Mouse (Mus musculus) neural tube, embryonic 12.5 days (tissue): ENCODE results near the gene Psmd14. TPM values are rescaled to one million over a fixed set of nuclear protein-coding genes. Genes with fewer than 3 reads are reported as not detected.

Experiments
- ATAC-seq: fragments of 200-750 bp; cut with Nextera tagmentation; 2 replicates; pipeline ENCODE4 v1.8.0; 2017; ENCODE audit warnings: low read depth, mild to moderate bottlenecking, moderate TSS enrichment, moderate library complexity; ENCODE audit not compliant: low FRiP score
- H3K27ac ChIP-seq: fragments of 300-500 bp; sonication (generic); 2 replicates; pipeline ENCODE4 v1.5.1; 2016
- H3K27me3 ChIP-seq: fragments of 300-500 bp; sonication (generic); replicated peaks from 2 replicates; pipeline ENCODE4 v1.6.1; 2016; ENCODE audit warnings: mild to moderate bottlenecking
- H3K36me3 ChIP-seq: fragments of 300-500 bp; sonication (generic); 2 replicates; pipeline ENCODE4 v1.6.1; 2016; ENCODE audit warnings: mild to moderate bottlenecking
- H3K4me1 ChIP-seq: fragments of 300-500 bp; sonication (generic); 2 replicates; pipeline ENCODE4 v1.6.1; 2016
- H3K4me2 ChIP-seq: fragments of 300-500 bp; sonication (generic); replicated peaks from 2 replicates; pipeline ENCODE4 v1.6.1; 2016; ENCODE audit warnings: mild to moderate bottlenecking
- H3K4me3 ChIP-seq: fragments of 300-500 bp; sonication (generic); 2 replicates; pipeline ENCODE4 v1.5.1; 2016
- H3K9ac ChIP-seq: fragments of 300-500 bp; sonication (generic); 2 replicates; pipeline ENCODE4 v1.6.1; 2016; ENCODE audit warnings: mild to moderate bottlenecking
- H3K9me3 ChIP-seq: fragments of 300-500 bp; sonication (generic); 2 replicates; pipeline ENCODE4 v1.6.1; 2016; ENCODE audit warnings: mild to moderate bottlenecking
- WGBS: fragments of 180-500 bp; shearing (Covaris S2); methylation state at CpG from one replicate; pipeline ENCODE4 v1.1.7; 2016; 5-methylcytosine and 5-hydroxymethylcytosine counted together
- microRNA-seq: library from miRNA; unstranded; fragments of <30 nt; microRNA quantifications from one replicate; pipeline ENCODE4, GENCODE M21; 2017
- polyA plus RNA-seq: library from polyadenylated mRNA; unstranded; fragments of >200 nt; fragmentation: Nextera tagmentation; extraction: Ambion mirVana; gene quantifications from 2 replicates; pipeline ENCODE4 v1.2.1, GENCODE M21; 2016

Psmd14 gene
- polyA plus RNA-seq, 1 experiment from 2014 or later, result 226 TPM

DNA sequence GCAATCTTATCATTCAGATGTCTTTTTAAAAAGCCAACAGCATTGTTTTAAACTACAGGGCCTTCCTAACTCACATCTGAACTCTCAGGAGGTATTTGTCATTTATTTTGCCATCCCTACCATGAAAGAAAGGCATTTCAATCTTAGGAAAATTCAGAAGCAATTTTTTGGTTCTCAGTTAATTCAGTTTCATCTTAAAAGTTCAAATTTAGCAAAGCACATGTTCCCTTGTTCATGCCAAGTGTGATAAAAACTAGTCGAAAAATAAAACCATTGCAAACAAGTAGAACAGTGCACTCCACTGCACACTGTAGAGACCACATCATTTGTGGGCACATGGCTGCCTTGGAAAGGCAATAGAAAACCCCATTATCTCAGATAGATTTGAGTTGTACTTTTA is 106.7 kb downstream of the Psmd14 start:
- peaks cover 25% of the 10 kb centered on the region for H3K27me3 ChIP-seq
- peaks cover 6% of the 10 kb centered on the region for H3K4me1 ChIP-seq
- no peak for ATAC-seq
- H3K4me2 ChIP-seq, result no peak overlapping the region
- no peak overlapping the region for H3K4me3 ChIP-seq
- H3K27ac ChIP-seq, result no peak overlapping the region
- no peaks in the 10 kb centered on the region for H3K36me3 ChIP-seq
- WGBS, result 82% methylated on average over 1 of the region's 1 CpGs
- H3K9ac ChIP-seq, result no peak overlapping the region
- H3K9me3 ChIP-seq, result no peaks in the 10 kb centered on the region

DNA sequence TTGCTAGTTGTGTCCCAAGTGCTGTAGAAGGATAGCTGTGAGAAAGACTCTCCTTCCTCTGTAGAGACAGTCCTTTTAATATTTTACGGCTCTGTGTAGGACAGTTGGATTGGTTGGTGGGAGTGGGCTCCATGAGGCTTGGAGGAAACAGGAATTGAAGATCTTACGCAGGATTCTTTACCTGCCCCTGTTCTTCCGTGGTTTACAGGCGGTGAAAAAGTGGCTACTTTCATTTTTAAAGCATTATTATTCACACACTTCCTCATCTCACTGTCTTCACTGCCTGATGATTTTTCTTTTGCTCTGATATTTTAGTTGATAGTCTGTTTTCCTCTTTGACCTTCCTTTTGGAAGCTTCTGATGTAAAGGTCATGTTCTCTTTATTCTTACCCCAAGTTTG is 108.7 kb downstream of the Psmd14 start:
- no peak overlapping the region for H3K9ac ChIP-seq
- no peaks in the 10 kb centered on the region for H3K36me3 ChIP-seq
- no peak overlapping the region for H3K4me2 ChIP-seq
- ATAC-seq, result no peak
- H3K27ac ChIP-seq, result no peak overlapping the region
- no peaks in the 10 kb centered on the region for H3K9me3 ChIP-seq
- peaks cover 6% of the 10 kb centered on the region for H3K4me1 ChIP-seq
- H3K4me3 ChIP-seq, result no peak overlapping the region
- 74% methylated on average over 4 of the region's 4 CpGs for WGBS
- peaks cover 8% of the 10 kb centered on the region; the same call in 1 of the 2 replicates for H3K27me3 ChIP-seq

- no peak for ATAC-seq
- H3K36me3 ChIP-seq, result no peaks in the 10 kb centered on the region
- WGBS, result 88% methylated on average over 1 of the region's 1 CpGs
- no peaks in the 10 kb centered on the region for H3K9me3 ChIP-seq
- H3K4me3 ChIP-seq, result no peak overlapping the region
- H3K9ac ChIP-seq, result no peak overlapping the region
- H3K4me2 ChIP-seq, result no peak overlapping the region
- no peaks in the 10 kb centered on the region for H3K27me3 ChIP-seq
- H3K4me1 ChIP-seq, result no peaks in the 10 kb centered on the region
- no peak overlapping the region for H3K27ac ChIP-seq
Measured at GRCm38 (mm10) chr2:61823426-61824140, 112.1 kb downstream of the Psmd14 start.

DNA sequence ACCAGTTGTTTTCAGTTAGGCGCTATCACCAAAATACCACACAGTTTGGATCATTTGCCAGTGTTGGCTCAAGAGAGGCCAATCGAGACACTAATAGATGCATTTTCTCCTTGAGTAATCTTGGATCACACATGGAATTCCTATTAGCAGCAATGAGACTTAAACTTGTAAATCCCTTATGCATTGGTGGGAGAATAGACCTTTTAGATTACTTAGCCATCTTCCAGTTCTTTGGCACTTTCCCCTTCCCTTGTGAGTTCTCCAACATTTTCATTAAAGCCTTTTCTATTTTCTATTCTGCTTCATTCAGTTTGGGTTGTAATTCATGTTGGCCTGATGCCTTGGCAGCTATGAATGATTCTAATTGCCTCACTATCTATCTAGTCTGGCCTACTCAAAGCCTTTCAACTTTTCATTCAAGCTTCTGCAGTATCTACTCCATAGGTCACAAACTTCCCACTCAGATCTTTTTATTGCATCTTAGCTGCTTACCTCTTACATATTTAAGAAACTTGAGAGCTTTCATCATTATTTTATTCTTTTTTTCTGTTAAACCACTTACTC is 125.8 kb downstream of the Psmd14 start:
- H3K4me3 ChIP-seq, result no peak overlapping the region
- no peak for ATAC-seq
- H3K27ac ChIP-seq, result no peak overlapping the region
- no peak overlapping the region for H3K4me2 ChIP-seq
- H3K36me3 ChIP-seq, result no peaks in the 10 kb centered on the region
- WGBS, result 88% methylated on average over 2 of the region's 2 CpGs
- no peaks in the 10 kb centered on the region for H3K4me1 ChIP-seq
- H3K9me3 ChIP-seq, result no peaks in the 10 kb centered on the region
- no peak overlapping the region for H3K9ac ChIP-seq
- H3K27me3 ChIP-seq, result no peaks in the 10 kb centered on the region

Small RNAs within 50 kb of the gene (microRNA-seq; reads per million reads assigned to microRNA genes)
- gene Gm22403, result not detected

Other genes starting within 250 kb of the Psmd14 start
- gene Tank, start 133.1 kb upstream of the Psmd14 start, polyA plus RNA-seq, result 26.2 and 29.8 TPM in 2 replicates
- gene Tbr1, start 91.2 kb downstream of the Psmd14 start, polyA plus RNA-seq, result 0.11 and 0.15 TPM in 2 replicates